Mouse (Mus musculus): ENCODE results near the gene Atl1. TPM values are rescaled to one million over a fixed set of nuclear protein-coding genes. Genes with fewer than 3 reads are reported as not detected.

Gene Atl1
- polyA plus RNA-seq, 1 experiment from 2014 or later, result 124 TPM

DNA sequence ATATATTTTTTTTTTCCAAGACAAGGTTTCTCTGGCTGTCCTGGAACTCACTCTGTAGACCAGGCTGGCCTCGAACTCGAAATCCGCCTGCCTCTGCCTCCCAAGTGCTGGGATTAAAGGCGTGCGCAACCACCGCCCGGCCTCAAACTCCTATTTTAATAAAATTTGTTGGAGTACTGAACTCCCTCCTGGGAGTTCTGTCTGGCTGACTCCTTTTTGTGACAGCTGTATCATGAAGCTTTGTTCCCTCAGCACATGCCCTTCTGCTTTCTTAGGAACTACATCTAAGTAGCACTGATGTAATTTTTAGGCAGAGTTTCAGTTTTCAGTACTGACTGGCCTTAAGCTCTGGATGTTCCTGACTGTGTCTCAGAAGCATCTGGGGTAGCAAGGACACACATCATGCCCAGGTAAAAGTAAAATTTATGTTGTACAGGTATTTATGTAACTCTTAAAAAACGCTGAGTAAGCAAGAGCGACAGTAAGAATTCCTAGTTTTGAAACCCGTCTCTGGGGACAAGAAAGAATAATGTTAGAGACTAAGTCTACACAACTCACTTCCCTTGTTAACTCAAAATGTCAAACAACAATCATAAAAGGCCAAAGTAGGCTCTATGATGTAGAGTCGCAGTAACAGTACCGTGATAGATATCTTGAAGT, 36.6 kb upstream of the Atl1 start:
- Histone ChIP-seq H3K9me3 (ENCODE audit: control insufficient read depth, low read length) (no peaks in the 10 kb centered on the region), H3K4me2 (ENCODE audit: low read length) (no peak overlapping the region), H3K36me3 (ENCODE audit: control insufficient read depth, insufficient read depth) (peaks cover 5% of the 10 kb centered on the region), H3K27ac (ENCODE audit: low read length) (no peak overlapping the region), H3K4me1 (replicated peaks; ENCODE audit: control insufficient read depth, insufficient read depth, low read length) (no peaks in the 10 kb centered on the region), H3K27me3 (replicated peaks; ENCODE audit: control insufficient read depth, insufficient read depth, low read length) (no peaks in the 10 kb centered on the region), H3K4me3 (replicated peaks; ENCODE audit: low read length) (no peak overlapping the region), H3K9ac (replicated peaks; ENCODE audit: low read depth, low read length) (no peak overlapping the region)
- WGBS, result 95% methylated on average over 12 of the region's 12 CpGs
- ATAC-seq, result no peak

- Histone ChIP-seq H3K4me1 (replicated peaks; ENCODE audit: control insufficient read depth, insufficient read depth, low read length) (no peaks in the 10 kb centered on the region), H3K9me3 (ENCODE audit: control insufficient read depth, low read length) (no peaks in the 10 kb centered on the region), H3K4me2 (ENCODE audit: low read length) (no peak overlapping the region), H3K27ac (ENCODE audit: low read length) (no peak overlapping the region), H3K9ac (replicated peaks; ENCODE audit: low read depth, low read length) (no peak overlapping the region), H3K36me3 (ENCODE audit: control insufficient read depth, insufficient read depth) (peaks cover 5% of the 10 kb centered on the region), H3K4me3 (replicated peaks; ENCODE audit: low read length) (no peak overlapping the region), H3K27me3 (replicated peaks; ENCODE audit: control insufficient read depth, insufficient read depth, low read length) (no peaks in the 10 kb centered on the region)
- no peak for ATAC-seq
- 98% methylated on average over 10 of the region's 10 CpGs for WGBS
Measured at GRCm38 (mm10) chr12:69856398-69856797, 36.0 kb upstream of the Atl1 start.

DNA sequence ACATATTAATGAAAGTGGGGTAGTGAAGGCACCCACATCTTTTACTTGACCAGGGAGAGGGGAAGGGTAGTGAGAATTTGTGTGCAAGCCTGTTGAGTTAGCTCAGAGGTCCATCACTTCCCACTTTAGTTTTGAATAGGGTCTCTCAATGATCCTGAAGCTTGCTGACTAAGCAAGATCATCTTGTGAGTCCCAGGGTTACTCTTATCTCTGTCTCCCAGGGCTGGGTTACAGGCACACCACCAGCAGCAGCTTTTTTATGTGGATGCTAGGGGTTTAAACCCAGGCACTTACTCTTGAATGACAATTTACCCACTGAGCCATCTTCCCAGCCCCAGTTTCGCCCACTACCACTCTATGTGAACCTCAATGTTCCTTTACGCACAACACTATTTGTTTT, 34.8 kb upstream of the Atl1 start:
- no peak overlapping the region for H3K4me2 ChIP-seq (ENCODE audit: low read length)
- H3K27me3 ChIP-seq (replicated peaks; ENCODE audit: control insufficient read depth, insufficient read depth, low read length), result no peaks in the 10 kb centered on the region
- H3K9me3 ChIP-seq (ENCODE audit: control insufficient read depth, low read length), result no peaks in the 10 kb centered on the region
- WGBS, result 91% methylated on average over 2 of the region's 2 CpGs
- H3K4me3 ChIP-seq (replicated peaks; ENCODE audit: low read length), result no peak overlapping the region
- peaks cover 3% of the 10 kb centered on the region; the same call in 1 of the 2 replicates for H3K36me3 ChIP-seq (ENCODE audit: control insufficient read depth, insufficient read depth)
- H3K9ac ChIP-seq (replicated peaks; ENCODE audit: low read depth, low read length), result no peak overlapping the region
- no peaks in the 10 kb centered on the region for H3K4me1 ChIP-seq (replicated peaks; ENCODE audit: control insufficient read depth, insufficient read depth, low read length)
- no peak overlapping the region for H3K27ac ChIP-seq (ENCODE audit: low read length)
- no peak for ATAC-seq

- no peak overlapping the region for H3K4me2 ChIP-seq (ENCODE audit: low read length)
- H3K4me3 ChIP-seq (replicated peaks; ENCODE audit: low read length), result no peak overlapping the region
- H3K27ac ChIP-seq (ENCODE audit: low read length), result no peak overlapping the region
- peaks cover 3% of the 10 kb centered on the region; the same call in 1 of the 2 replicates for H3K36me3 ChIP-seq (ENCODE audit: control insufficient read depth, insufficient read depth)
- WGBS, result 91% methylated on average over 4 of the region's 4 CpGs
- no peak overlapping the region for H3K9ac ChIP-seq (replicated peaks; ENCODE audit: low read depth, low read length)
- H3K27me3 ChIP-seq (replicated peaks; ENCODE audit: control insufficient read depth, insufficient read depth, low read length), result no peaks in the 10 kb centered on the region
- no peaks in the 10 kb centered on the region for H3K4me1 ChIP-seq (replicated peaks; ENCODE audit: control insufficient read depth, insufficient read depth, low read length)
- no peak for ATAC-seq
- no peaks in the 10 kb centered on the region for H3K9me3 ChIP-seq (ENCODE audit: control insufficient read depth, low read length)
Measured at GRCm38 (mm10) chr12:69858847-69859246, 33.6 kb upstream of the Atl1 start.

DNA sequence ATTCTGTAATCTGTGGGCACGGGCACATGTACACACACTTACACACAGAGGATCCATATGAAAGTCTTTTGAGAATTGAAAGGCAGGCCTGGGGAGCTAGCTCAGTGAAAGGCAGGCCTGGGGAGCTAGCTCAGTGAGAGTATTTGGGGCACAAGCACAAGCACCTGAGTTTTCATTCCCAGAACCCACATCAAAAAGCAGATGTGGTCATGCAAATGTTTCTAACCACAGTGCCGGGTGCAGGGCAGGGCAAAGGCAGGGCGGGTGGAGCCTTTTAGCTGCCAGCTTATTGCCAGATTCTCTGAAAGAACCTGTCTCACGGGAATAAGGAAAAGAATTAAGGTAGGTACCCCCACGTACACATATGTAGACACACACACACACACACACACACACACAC, 28.9 kb upstream of the Atl1 start:
- Histone ChIP-seq H3K4me3 (replicated peaks; ENCODE audit: low read length) (no peak overlapping the region), H3K4me1 (replicated peaks; ENCODE audit: control insufficient read depth, insufficient read depth, low read length) (peaks cover 4% of the 10 kb centered on the region; the same call in 1 of the 2 replicates), H3K27ac (ENCODE audit: low read length) (no peak overlapping the region), H3K9me3 (ENCODE audit: control insufficient read depth, low read length) (no peaks in the 10 kb centered on the region), H3K9ac (replicated peaks; ENCODE audit: low read depth, low read length) (no peak overlapping the region), H3K4me2 (ENCODE audit: low read length) (no peak overlapping the region), H3K36me3 (ENCODE audit: control insufficient read depth, insufficient read depth) (no peaks in the 10 kb centered on the region), H3K27me3 (replicated peaks; ENCODE audit: control insufficient read depth, insufficient read depth, low read length) (no peaks in the 10 kb centered on the region)
- no peak for ATAC-seq
- 83% methylated on average over 5 of the region's 5 CpGs for WGBS

GRCm38 (mm10) chr12:69864164-69864692, 28.2 kb upstream of the Atl1 start:
- ATAC-seq, result no peak
- no peak overlapping the region for H3K9ac ChIP-seq (replicated peaks; ENCODE audit: low read depth, low read length)
- H3K36me3 ChIP-seq (ENCODE audit: control insufficient read depth, insufficient read depth), result no peaks in the 10 kb centered on the region
- no peaks in the 10 kb centered on the region for H3K9me3 ChIP-seq (ENCODE audit: control insufficient read depth, low read length)
- H3K4me2 ChIP-seq (ENCODE audit: low read length), result no peak overlapping the region
- no peak overlapping the region for H3K4me3 ChIP-seq (replicated peaks; ENCODE audit: low read length)
- H3K27ac ChIP-seq (ENCODE audit: low read length), result no peak overlapping the region
- WGBS, result 19% methylated on average over 4 of the region's 4 CpGs
- H3K27me3 ChIP-seq (replicated peaks; ENCODE audit: control insufficient read depth, insufficient read depth, low read length), result no peaks in the 10 kb centered on the region
- peaks cover 4% of the 10 kb centered on the region; the same call in 1 of the 2 replicates for H3K4me1 ChIP-seq (replicated peaks; ENCODE audit: control insufficient read depth, insufficient read depth, low read length)

GRCm38 (mm10) chr12:69867338-69867737, 25.1 kb upstream of the Atl1 start:
- H3K9ac ChIP-seq (replicated peaks; ENCODE audit: low read depth, low read length), result no peak overlapping the region
- no peak for ATAC-seq
- H3K36me3 ChIP-seq (ENCODE audit: control insufficient read depth, insufficient read depth), result peaks cover 5% of the 10 kb centered on the region; the same call in 1 of the 2 replicates
- H3K4me3 ChIP-seq (replicated peaks; ENCODE audit: low read length), result no peak overlapping the region
- H3K4me2 ChIP-seq (ENCODE audit: low read length), result no peak overlapping the region
- WGBS, result 91% methylated on average over 5 of the region's 5 CpGs
- no peak overlapping the region for H3K27ac ChIP-seq (ENCODE audit: low read length)
- H3K27me3 ChIP-seq (replicated peaks; ENCODE audit: control insufficient read depth, insufficient read depth, low read length), result no peaks in the 10 kb centered on the region
- peaks cover 4% of the 10 kb centered on the region; the same call in 1 of the 2 replicates for H3K4me1 ChIP-seq (replicated peaks; ENCODE audit: control insufficient read depth, insufficient read depth, low read length)
- no peaks in the 10 kb centered on the region for H3K9me3 ChIP-seq (ENCODE audit: control insufficient read depth, low read length)

GRCm38 (mm10) chr12:69871632-69872031, 20.8 kb upstream of the Atl1 start:
- H3K27me3 ChIP-seq (replicated peaks; ENCODE audit: control insufficient read depth, insufficient read depth, low read length), result no peaks in the 10 kb centered on the region
- no peaks in the 10 kb centered on the region for H3K9me3 ChIP-seq (ENCODE audit: control insufficient read depth, low read length)
- WGBS, result 97% methylated on average over 5 of the region's 5 CpGs
- no peak overlapping the region for H3K27ac ChIP-seq (ENCODE audit: low read length)
- H3K9ac ChIP-seq (replicated peaks; ENCODE audit: low read depth, low read length), result no peak overlapping the region
- no peaks in the 10 kb centered on the region for H3K4me1 ChIP-seq (replicated peaks; ENCODE audit: control insufficient read depth, insufficient read depth, low read length)
- no peak overlapping the region for H3K4me3 ChIP-seq (replicated peaks; ENCODE audit: low read length)
- no peak for ATAC-seq
- H3K36me3 ChIP-seq (ENCODE audit: control insufficient read depth, insufficient read depth), result peaks cover 5% of the 10 kb centered on the region; the same call in 1 of the 2 replicates
- no peak overlapping the region for H3K4me2 ChIP-seq (ENCODE audit: low read length)

DNA sequence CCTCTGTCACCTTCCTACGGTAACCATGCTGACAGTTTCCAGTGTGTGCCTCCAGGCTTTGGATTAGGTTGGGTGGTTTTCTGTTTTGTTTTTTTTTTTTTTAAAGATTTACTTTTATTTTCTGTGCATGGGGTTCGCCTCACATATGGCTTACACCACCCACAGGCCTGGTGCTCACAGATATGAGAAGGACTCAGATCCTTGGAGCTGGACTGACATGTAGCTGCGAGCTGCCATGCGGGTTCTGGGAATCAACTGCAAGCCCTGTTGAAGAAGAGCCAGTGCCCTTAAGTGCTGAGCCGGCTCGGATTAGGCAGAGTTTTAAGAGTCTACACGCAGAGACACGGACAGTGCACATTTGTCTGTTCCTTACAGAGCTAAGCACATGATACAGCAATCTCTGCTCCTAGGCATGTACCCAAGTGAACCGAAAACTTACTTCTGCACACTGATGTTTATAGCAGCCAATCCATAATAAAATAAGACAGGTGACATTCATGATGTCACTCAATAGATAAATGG, 14.5 kb upstream of the Atl1 start:
- Histone ChIP-seq H3K4me3 (replicated peaks; ENCODE audit: low read length) (no peak overlapping the region), H3K9me3 (ENCODE audit: control insufficient read depth, low read length) (no peaks in the 10 kb centered on the region), H3K36me3 (ENCODE audit: control insufficient read depth, insufficient read depth) (no peaks in the 10 kb centered on the region), H3K27ac (ENCODE audit: low read length) (no peak overlapping the region), H3K9ac (replicated peaks; ENCODE audit: low read depth, low read length) (no peak overlapping the region), H3K4me2 (ENCODE audit: low read length) (no peak overlapping the region), H3K4me1 (replicated peaks; ENCODE audit: control insufficient read depth, insufficient read depth, low read length) (peaks cover 9% of the 10 kb centered on the region; the same call in 1 of the 2 replicates), H3K27me3 (replicated peaks; ENCODE audit: control insufficient read depth, insufficient read depth, low read length) (no peaks in the 10 kb centered on the region)
- WGBS, result 90% methylated on average over 9 of the region's 9 CpGs
- ATAC-seq, result no peak

All from forebrain, embryonic 16.5 days (tissue).